Mouse (Mus musculus): ENCODE data around the gene Slc7a14.

GRCm38 (mm10) chr3:31254427-31254826, 55.8 kb downstream of the Slc7a14 start:
- TF ChIP-seq ZNF384 (IDR thresholded peaks at IDR 0.05; ENCODE audit: low read depth, low read length): no peak
- TF ChIP-seq MAFK (IDR thresholded peaks at IDR 0.05; ENCODE audit: insufficient read depth, low read depth, low read length): no peak
